Mouse (Mus musculus) heart, postnatal 0 days (tissue): ENCODE measurements around the gene Lrrc52.

Source experiments
- CTCF ChIP-seq: IDR thresholded peaks from 2 replicates; pipeline ENCODE4 v1.5.1; 2016; ENCODE audit warnings: antibody characterized with exemption, control low read depth, low read depth
- EP300 ChIP-seq: IDR thresholded peaks from 2 replicates; pipeline ENCODE4 v1.6.1; 2016; ENCODE audit warnings: antibody characterized with exemption, low read depth

GRCm38 (mm10) chr1:167497560-167497959, 31.0 kb upstream of the Lrrc52 start:
- TF ChIP-seq EP300 (no peak), CTCF (no peak)
